Mouse (Mus musculus): Measurements from ENCODE around the gene Atp13a4. TPM values are rescaled to one million over a fixed set of nuclear protein-coding genes. Genes with fewer than 3 reads are reported as not detected.

The Atp13a4 gene
- polyA plus RNA-seq, 1 experiment from 2014 or later = 0.14 TPM

- H3K4me2 ChIP-seq (replicated peaks) = no peak overlapping the region
- H3K9ac ChIP-seq = no peak overlapping the region
- no peak overlapping the region for H3K4me3 ChIP-seq
- no peak for ATAC-seq (ENCODE audit: insufficient number of reproducible peaks, insufficient read depth, low FRiP score, low TSS enrichment)
- H3K36me3 ChIP-seq = no peaks in the 10 kb centered on the region
- H3K27ac ChIP-seq = no peak overlapping the region
- H3K4me1 ChIP-seq = no peaks in the 10 kb centered on the region
- H3K27me3 ChIP-seq = no peaks in the 10 kb centered on the region
- WGBS = 86% methylated on average over 4 of the region's 4 CpGs
- H3K9me3 ChIP-seq = no peaks in the 10 kb centered on the region
These were observed 8.8 kb downstream of the Atp13a4 start for GRCm38 (mm10) chr16:29535866-29536265.

- ATAC-seq (ENCODE audit: insufficient number of reproducible peaks, insufficient read depth, low FRiP score, low TSS enrichment) = no peak
These were observed 11.0 kb downstream of the Atp13a4 start for GRCm38 (mm10) chr16:29533641-29534040.

GRCm38 (mm10) chr16:29527085-29527484 lies 17.6 kb downstream of the Atp13a4 start:
- ATAC-seq (ENCODE audit: insufficient number of reproducible peaks, insufficient read depth, low FRiP score, low TSS enrichment) = no peak
- no peaks in the 10 kb centered on the region for H3K4me1 ChIP-seq
- H3K4me2 ChIP-seq (replicated peaks) = no peak overlapping the region
- 93% methylated on average over 6 of the region's 6 CpGs for WGBS
- H3K9me3 ChIP-seq = no peaks in the 10 kb centered on the region
- no peak overlapping the region for H3K27ac ChIP-seq
- no peak overlapping the region for H3K9ac ChIP-seq
- no peak overlapping the region for H3K4me3 ChIP-seq
- H3K27me3 ChIP-seq = no peaks in the 10 kb centered on the region
- no peaks in the 10 kb centered on the region for H3K36me3 ChIP-seq

More at GRCm38 (mm10) chr16:29533641-29534040, 11.0 kb downstream of the Atp13a4 start:
- H3K27ac ChIP-seq = no peak overlapping the region
- no peaks in the 10 kb centered on the region for H3K9me3 ChIP-seq
- H3K9ac ChIP-seq = no peak overlapping the region
- no peaks in the 10 kb centered on the region for H3K4me1 ChIP-seq
- no peak overlapping the region for H3K4me3 ChIP-seq
- H3K36me3 ChIP-seq = no peaks in the 10 kb centered on the region
- no peak overlapping the region for H3K4me2 ChIP-seq (replicated peaks)
- no peaks in the 10 kb centered on the region for H3K27me3 ChIP-seq
- 75% methylated on average over 6 of the region's 6 CpGs for WGBS

- 89% methylated on average over 8 of the region's 8 CpGs for WGBS
- H3K9me3 ChIP-seq = no peaks in the 10 kb centered on the region
- ATAC-seq (ENCODE audit: insufficient number of reproducible peaks, insufficient read depth, low FRiP score, low TSS enrichment) = no peak
These were observed 18.1 kb downstream of the Atp13a4 start for GRCm38 (mm10) chr16:29526585-29526984.

GRCm38 (mm10) chr16:29512495-29512894 lies 32.2 kb downstream of the Atp13a4 start:
- no peak overlapping the region for H3K4me2 ChIP-seq (replicated peaks)
- no peak overlapping the region for H3K4me3 ChIP-seq
- WGBS = 80% methylated on average over 3 of the region's 3 CpGs
- H3K27ac ChIP-seq = no peak overlapping the region
- no peaks in the 10 kb centered on the region for H3K9me3 ChIP-seq
- ATAC-seq (ENCODE audit: insufficient number of reproducible peaks, insufficient read depth, low FRiP score, low TSS enrichment) = no peak
- H3K36me3 ChIP-seq = no peaks in the 10 kb centered on the region
- H3K4me1 ChIP-seq = no peaks in the 10 kb centered on the region
- H3K9ac ChIP-seq = no peak overlapping the region
- H3K27me3 ChIP-seq = no peaks in the 10 kb centered on the region

More at GRCm38 (mm10) chr16:29526585-29526984, 18.1 kb downstream of the Atp13a4 start:
- Histone ChIP-seq H3K27ac (no peak overlapping the region), H3K4me3 (no peak overlapping the region), H3K36me3 (no peaks in the 10 kb centered on the region), H3K27me3 (no peaks in the 10 kb centered on the region), H3K9ac (no peak overlapping the region), H3K4me2 (replicated peaks) (no peak overlapping the region), H3K4me1 (no peaks in the 10 kb centered on the region)

GRCm38 (mm10) chr16:29510743-29511142 lies 33.9 kb downstream of the Atp13a4 start:
- WGBS = 78% methylated on average over 7 of the region's 7 CpGs

GRCm38 (mm10) chr16:29509881-29510280 lies 34.8 kb downstream of the Atp13a4 start:
- Histone ChIP-seq H3K4me1 (no peaks in the 10 kb centered on the region), H3K27me3 (no peaks in the 10 kb centered on the region), H3K36me3 (no peaks in the 10 kb centered on the region), H3K27ac (no peak overlapping the region), H3K4me2 (replicated peaks) (no peak overlapping the region), H3K4me3 (no peak overlapping the region), H3K9me3 (no peaks in the 10 kb centered on the region), H3K9ac (no peak overlapping the region)
- 89% methylated on average over 3 of the region's 3 CpGs for WGBS
- ATAC-seq (ENCODE audit: insufficient number of reproducible peaks, insufficient read depth, low FRiP score, low TSS enrichment) = no peak

More at GRCm38 (mm10) chr16:29510743-29511142, 33.9 kb downstream of the Atp13a4 start:
- no peak overlapping the region for H3K4me2 ChIP-seq (replicated peaks)
- H3K36me3 ChIP-seq = no peaks in the 10 kb centered on the region
- no peak overlapping the region for H3K9ac ChIP-seq
- H3K9me3 ChIP-seq = no peaks in the 10 kb centered on the region
- H3K27me3 ChIP-seq = no peaks in the 10 kb centered on the region
- H3K4me1 ChIP-seq = no peaks in the 10 kb centered on the region
- no peak overlapping the region for H3K4me3 ChIP-seq
- no peak overlapping the region for H3K27ac ChIP-seq
- no peak for ATAC-seq (ENCODE audit: insufficient number of reproducible peaks, insufficient read depth, low FRiP score, low TSS enrichment)

GRCm38 (mm10) chr16:29504671-29505070 lies 40.0 kb downstream of the Atp13a4 start:
- no peak for ATAC-seq (ENCODE audit: insufficient number of reproducible peaks, insufficient read depth, low FRiP score, low TSS enrichment)
- 60% methylated on average over 4 of the region's 4 CpGs for WGBS
- H3K36me3 ChIP-seq = no peaks in the 10 kb centered on the region

GRCm38 (mm10) chr16:29504198-29504597 lies 40.5 kb downstream of the Atp13a4 start:
- H3K4me3 ChIP-seq = no peak overlapping the region
- no peaks in the 10 kb centered on the region for H3K4me1 ChIP-seq
- H3K36me3 ChIP-seq = no peaks in the 10 kb centered on the region
- WGBS = 78% methylated on average over 9 of the region's 9 CpGs
- no peaks in the 10 kb centered on the region for H3K27me3 ChIP-seq
- H3K9me3 ChIP-seq = no peaks in the 10 kb centered on the region
- no peak overlapping the region for H3K4me2 ChIP-seq (replicated peaks)
- no peak overlapping the region for H3K9ac ChIP-seq
- ATAC-seq (ENCODE audit: insufficient number of reproducible peaks, insufficient read depth, low FRiP score, low TSS enrichment) = no peak
- no peak overlapping the region for H3K27ac ChIP-seq

More at GRCm38 (mm10) chr16:29504671-29505070, 40.0 kb downstream of the Atp13a4 start:
- H3K27me3 ChIP-seq = no peaks in the 10 kb centered on the region
- no peak overlapping the region for H3K4me3 ChIP-seq
- no peak overlapping the region for H3K9ac ChIP-seq
- H3K4me1 ChIP-seq = no peaks in the 10 kb centered on the region
- no peaks in the 10 kb centered on the region for H3K9me3 ChIP-seq
- H3K27ac ChIP-seq = no peak overlapping the region
- H3K4me2 ChIP-seq (replicated peaks) = no peak overlapping the region

- Histone ChIP-seq H3K9ac (no peak overlapping the region), H3K9me3 (no peaks in the 10 kb centered on the region), H3K4me2 (replicated peaks) (no peak overlapping the region), H3K4me1 (no peaks in the 10 kb centered on the region), H3K27me3 (no peaks in the 10 kb centered on the region), H3K4me3 (no peak overlapping the region), H3K27ac (no peak overlapping the region), H3K36me3 (no peaks in the 10 kb centered on the region)
- no peak for ATAC-seq (ENCODE audit: insufficient number of reproducible peaks, insufficient read depth, low FRiP score, low TSS enrichment)
- WGBS = 74% methylated on average over 3 of the region's 3 CpGs
These were observed 53.6 kb downstream of the Atp13a4 start for GRCm38 (mm10) chr16:29491031-29491430.

GRCm38 (mm10) chr16:29481439-29481838 lies 63.2 kb downstream of the Atp13a4 start:
- no peaks in the 10 kb centered on the region for H3K9me3 ChIP-seq

GRCm38 (mm10) chr16:29480396-29480795 lies 64.3 kb downstream of the Atp13a4 start:
- H3K9ac ChIP-seq = no peak overlapping the region
- 91% methylated on average over 6 of the region's 6 CpGs for WGBS
- H3K27ac ChIP-seq = no peak overlapping the region
- H3K36me3 ChIP-seq = no peaks in the 10 kb centered on the region
- ATAC-seq (ENCODE audit: insufficient number of reproducible peaks, insufficient read depth, low FRiP score, low TSS enrichment) = no peak
- H3K4me3 ChIP-seq = no peak overlapping the region
- no peak overlapping the region for H3K4me2 ChIP-seq (replicated peaks)
- H3K9me3 ChIP-seq = no peaks in the 10 kb centered on the region
- no peaks in the 10 kb centered on the region for H3K27me3 ChIP-seq
- no peaks in the 10 kb centered on the region for H3K4me1 ChIP-seq

More at GRCm38 (mm10) chr16:29481439-29481838, 63.2 kb downstream of the Atp13a4 start:
- Histone ChIP-seq H3K4me1 (no peaks in the 10 kb centered on the region), H3K4me3 (no peak overlapping the region), H3K9ac (no peak overlapping the region), H3K36me3 (no peaks in the 10 kb centered on the region), H3K27me3 (no peaks in the 10 kb centered on the region), H3K27ac (no peak overlapping the region), H3K4me2 (replicated peaks) (no peak overlapping the region)
- no peak for ATAC-seq (ENCODE audit: insufficient number of reproducible peaks, insufficient read depth, low FRiP score, low TSS enrichment)

GRCm38 (mm10) chr16:29463798-29464197 lies 80.9 kb downstream of the Atp13a4 start:
- no peaks in the 10 kb centered on the region for H3K36me3 ChIP-seq
- no peak overlapping the region for H3K27ac ChIP-seq
- H3K4me1 ChIP-seq = no peaks in the 10 kb centered on the region
- H3K4me3 ChIP-seq = no peak overlapping the region
- no peaks in the 10 kb centered on the region for H3K9me3 ChIP-seq
- 76% methylated on average over 3 of the region's 3 CpGs for WGBS
- no peak for ATAC-seq (ENCODE audit: insufficient number of reproducible peaks, insufficient read depth, low FRiP score, low TSS enrichment)
- H3K27me3 ChIP-seq = no peaks in the 10 kb centered on the region
- H3K9ac ChIP-seq = no peak overlapping the region
- H3K4me2 ChIP-seq (replicated peaks) = no peak overlapping the region
